Mouse (Mus musculus): Measurements from ENCODE around the gene Elovl4. TPM values are rescaled to one million over a fixed set of nuclear protein-coding genes. Genes with fewer than 3 reads are reported as not detected.

Elovl4 gene
- total and polyA plus RNA-seq, 3 experiments: not detected

DNA sequence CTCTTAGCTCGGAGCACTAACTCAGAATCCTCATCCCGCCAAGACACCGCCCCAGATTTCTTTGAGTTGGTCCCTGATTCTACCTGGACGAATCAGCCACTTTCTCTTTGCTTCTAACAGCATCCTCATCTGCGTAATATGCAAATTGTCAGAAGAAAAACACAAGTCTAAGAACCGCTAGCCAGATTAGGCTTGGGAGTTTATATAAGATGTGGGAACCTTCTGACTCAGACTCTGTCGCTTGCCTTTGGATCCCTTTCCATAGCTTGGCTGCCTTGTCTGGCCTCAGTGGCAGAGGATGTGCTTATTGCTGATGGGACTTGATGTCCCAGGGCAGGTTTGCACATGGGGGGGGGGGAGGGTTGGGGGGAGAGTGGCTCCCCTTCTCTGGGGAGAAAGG is 9.2 kb downstream of the Elovl4 start:
- peaks cover 0 to 1% of the 10 kb centered on the region in 2 experiments; a peak in 2 of 4 replicates for H3K27me3 ChIP-seq (ENCODE audit: control insufficient read depth in 1 of 2, insufficient read depth in 2 of 2, low read length in 2 of 2)
- no peaks in the 10 kb centered on the region for H3K79me2 ChIP-seq (ENCODE audit: control insufficient read depth, insufficient read depth, low read length, poor library complexity)
- no peak for DNase-seq (ENCODE audit: low read depth, low spot score)
- no peak overlapping the region for H3K4me3 ChIP-seq (ENCODE audit: control insufficient read depth in 1 of 2, insufficient read depth in 1 of 2, low read depth in 2 of 2, low read length in 2 of 2)
- TF ChIP-seq E2F4 (IDR thresholded peaks at IDR 0.05; ENCODE audit: borderline replicate concordance, low read depth, low read length): no peak
- TF ChIP-seq RAD21 (IDR thresholded peaks at IDR 0.05; ENCODE audit: low read depth, low read length): no peak
- no peak for TF ChIP-seq JUND (IDR thresholded peaks at IDR 0.05; ENCODE audit: low read depth, low read length)
- TF ChIP-seq ZMIZ1 (IDR thresholded peaks at IDR 0.05; ENCODE audit: low read depth, low read length): no peak
- TF ChIP-seq HCFC1 (IDR thresholded peaks at IDR 0.05; ENCODE audit: low read depth, low read length): no peak
- no peak for TF ChIP-seq NELFE (IDR thresholded peaks at IDR 0.05; ENCODE audit: low read depth, low read length)
- TF ChIP-seq MAX (IDR thresholded peaks at IDR 0.05; ENCODE audit: low read length): no peak
- no peak overlapping the region for H3K9ac ChIP-seq (ENCODE audit: control insufficient read depth, low read depth, low read length, poor library complexity, severe bottlenecking)
- no peaks in the 10 kb centered on the region for H3K4me1 ChIP-seq (ENCODE audit: control insufficient read depth in 1 of 2, insufficient read depth in 2 of 2, low read length in 2 of 2)
- no peaks in the 10 kb centered on the region for H3K9me3 ChIP-seq (replicated peaks; ENCODE audit: insufficient read depth, low read length)
- no peaks in the 10 kb centered on the region for H3K36me3 ChIP-seq (ENCODE audit: control insufficient read depth in 1 of 2, insufficient read depth in 2 of 2, low read length in 2 of 2)
- no peak overlapping the region for H3K27ac ChIP-seq (ENCODE audit: control insufficient read depth, low read depth, low read length)

DNA sequence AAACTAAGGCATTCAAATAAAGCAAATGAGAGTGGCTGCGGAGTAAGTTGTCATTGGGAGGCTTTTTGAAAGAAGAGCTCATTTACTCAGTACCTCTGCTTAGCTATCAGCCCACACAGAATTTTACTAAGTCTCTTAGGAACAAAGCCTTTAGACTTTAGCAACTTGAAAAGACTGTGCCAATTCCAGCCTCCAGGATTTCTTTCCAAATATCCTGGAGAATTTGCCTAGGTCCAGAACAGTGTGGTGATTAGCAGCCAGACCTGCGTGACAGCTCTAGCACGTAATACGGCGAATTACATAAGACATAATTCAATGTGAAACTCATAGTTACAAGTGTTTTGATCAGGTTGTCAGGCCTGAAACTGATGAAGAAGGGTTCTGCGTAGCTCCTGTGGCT is 16.8 kb downstream of the Elovl4 start:
- no peak for DNase-seq (ENCODE audit: low read depth, low spot score)
- no peak overlapping the region for H3K9ac ChIP-seq (ENCODE audit: control insufficient read depth, low read depth, low read length, poor library complexity, severe bottlenecking)
- no peaks in the 10 kb centered on the region for H3K79me2 ChIP-seq (ENCODE audit: control insufficient read depth, insufficient read depth, low read length, poor library complexity)
- H3K9me3 ChIP-seq (replicated peaks; ENCODE audit: insufficient read depth, low read length): no peaks in the 10 kb centered on the region
- H3K36me3 ChIP-seq (ENCODE audit: control insufficient read depth in 1 of 2, insufficient read depth in 2 of 2, low read length in 2 of 2): no peaks in the 10 kb centered on the region
- no peak overlapping the region for H3K4me3 ChIP-seq (ENCODE audit: control insufficient read depth in 1 of 2, insufficient read depth in 1 of 2, low read depth in 2 of 2, low read length in 2 of 2)
- H3K27ac ChIP-seq (ENCODE audit: control insufficient read depth, low read depth, low read length): no peak overlapping the region
- no peak for TF ChIP-seq TCF12 (IDR thresholded peaks at IDR 0.05; ENCODE audit: low read depth, low read length)
- TF ChIP-seq UBTF (IDR thresholded peaks at IDR 0.05; ENCODE audit: borderline replicate concordance, insufficient read depth, low read depth, low read length): no peak
- no peak for TF ChIP-seq EP300 (IDR thresholded peaks at IDR 0.05; ENCODE audit: low read depth in 1 of 2, low read length in 2 of 2)
- no peak for TF ChIP-seq CHD1 (IDR thresholded peaks at IDR 0.05; ENCODE audit: low read depth, low read length)
- no peak for TF ChIP-seq ETS1 (IDR thresholded peaks at IDR 0.05; ENCODE audit: low read depth, low read length)
- no peak for TF ChIP-seq USF2 (IDR thresholded peaks at IDR 0.05; ENCODE audit: borderline replicate concordance in 1 of 2, insufficient read depth in 1 of 2, low read depth in 1 of 2, low read length in 2 of 2)
- TF ChIP-seq SMC3 (IDR thresholded peaks at IDR 0.05; ENCODE audit: low read depth, low read length): no peak
- no peak for TF ChIP-seq BHLHE40 (IDR thresholded peaks at IDR 0.05; ENCODE audit: borderline replicate concordance, low read depth, low read length)
- no peak for TF ChIP-seq POLR2AphosphoS2 (IDR thresholded peaks at IDR 0.05; ENCODE audit: low read length)
- no peak for TF ChIP-seq NELFE (IDR thresholded peaks at IDR 0.05; ENCODE audit: low read depth, low read length)
- no peak for TF ChIP-seq RCOR1 (IDR thresholded peaks at IDR 0.05; ENCODE audit: low read depth, low read length)
- no peak for TF ChIP-seq ZC3H11A (IDR thresholded peaks at IDR 0.05; ENCODE audit: low read depth, low read length)
- no peak for TF ChIP-seq ZKSCAN1 (IDR thresholded peaks at IDR 0.05; ENCODE audit: low read depth, low read length)
- no peak for TF ChIP-seq MXI1 (IDR thresholded peaks at IDR 0.05; ENCODE audit: low read depth, low read length)
- TF ChIP-seq POLR2A (IDR thresholded peaks at IDR 0.05; ENCODE audit: control insufficient read depth in 1 of 2, insufficient read depth in 1 of 2, low read depth in 1 of 2, low read length in 2 of 2, poor library complexity in 1 of 2): no peak
- TF ChIP-seq GABPA (IDR thresholded peaks at IDR 0.05; ENCODE audit: low read depth, low read length): no peak
- no peak for TF ChIP-seq TBP (IDR thresholded peaks at IDR 0.05; ENCODE audit: low read depth, low read length)
- H3K4me1 ChIP-seq (ENCODE audit: control insufficient read depth in 1 of 2, insufficient read depth in 2 of 2, low read length in 2 of 2): no peaks in the 10 kb centered on the region
- peaks cover 0 to 1% of the 10 kb centered on the region in 2 experiments; a peak in 2 of 4 replicates for H3K27me3 ChIP-seq (ENCODE audit: control insufficient read depth in 1 of 2, insufficient read depth in 2 of 2, low read length in 2 of 2)
